Mouse (Mus musculus) cerebellum, adult 2 months (tissue): Measurements from ENCODE around the gene Pde4a.

ENCODE experiments used
- CTCF ChIP-seq: fragments of 200-500 bp; IDR thresholded peaks from 2 replicates; pipeline ENCODE4 v1.5.1; 2011; ENCODE audit warnings: low read depth, mild to moderate bottlenecking, control low read depth, low read length, moderate library complexity, borderline replicate concordance; ENCODE audit not compliant: insufficient read depth
- POLR2A ChIP-seq: fragments of 200-500 bp; IDR thresholded peaks from 2 replicates; pipeline ENCODE4 v1.6.1; 2011; ENCODE audit warnings: low read length, control low read depth, borderline replicate concordance; ENCODE audit not compliant: insufficient read depth

GRCm38 (mm10) chr9:21183421-21183820, 17.9 kb downstream of the Pde4a start:
- TF ChIP-seq POLR2A (no peak), CTCF (no peak)
